Mouse (Mus musculus): ENCODE measurements at regions not wholly inside any gene's neighbourhood (a gene's known extent, or its start where the extent isn't known, plus 50 kb on each side); places are given as distances from the start of the nearest gene placed in this dataset.

DNA sequence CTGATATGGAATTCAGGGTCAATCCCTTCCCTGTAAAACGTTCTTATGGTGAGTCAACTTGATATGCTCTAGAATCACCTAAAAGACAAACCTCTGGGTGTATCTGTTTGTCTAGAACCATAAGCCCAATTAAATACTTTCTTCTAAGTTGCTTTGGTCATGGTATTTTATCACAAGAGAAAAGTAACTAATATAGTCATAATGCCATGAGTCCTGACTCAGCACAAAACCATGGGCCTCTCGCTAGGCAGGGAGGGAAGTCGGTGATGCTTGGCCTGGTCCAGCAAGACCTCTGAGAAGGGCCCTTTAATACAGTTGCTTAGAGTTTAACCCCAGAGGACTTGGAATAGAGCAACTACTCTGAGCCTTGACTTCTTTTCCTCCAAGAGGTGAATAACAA, 153.7 kb downstream of the Dll1 start:
- Histone ChIP-seq H3K9ac (no peak overlapping the region), H3K4me3 (no peak overlapping the region), H3K27ac (no peak overlapping the region), H3K27me3 (peaks cover 7% of the 10 kb centered on the region), H3K4me2 (no peak overlapping the region), H3K9me3 (replicated peaks) (no peaks in the 10 kb centered on the region), H3K36me3 (no peaks in the 10 kb centered on the region), H3K4me1 (replicated peaks) (peaks cover 2% of the 10 kb centered on the region)
- ATAC-seq (replicated peaks; ENCODE audit: insufficient number of reproducible peaks, insufficient read depth, low FRiP score, low read depth) = no peak
- 84% methylated on average over 3 of the region's 3 CpGs for WGBS

DNA sequence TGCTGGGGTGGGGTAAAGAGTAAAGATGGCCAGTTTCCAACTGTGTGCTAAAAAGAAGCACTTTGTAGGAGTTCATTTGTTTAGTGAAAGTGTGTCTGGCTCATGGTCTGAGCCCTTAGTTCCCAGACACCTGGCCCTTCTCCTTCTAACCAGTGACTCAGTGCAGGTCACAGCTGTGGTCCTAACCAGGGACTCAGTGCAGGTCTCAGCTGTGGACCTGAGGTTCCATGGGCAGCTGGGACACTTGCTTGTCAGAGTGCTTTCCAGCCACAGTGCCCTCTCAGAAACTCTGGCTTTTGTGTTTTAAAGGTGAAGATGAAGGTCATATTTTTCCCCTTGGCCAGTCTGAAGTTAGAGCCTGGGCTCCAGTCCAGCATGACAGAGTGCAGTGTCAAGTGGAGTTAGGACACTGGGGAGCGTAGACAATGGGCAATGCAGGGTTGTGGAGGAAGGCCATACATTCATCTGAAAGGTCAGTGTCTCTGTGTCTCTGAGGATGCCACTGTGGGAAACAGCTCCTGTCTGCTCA, 162.5 kb downstream of the Dll1 start:
- Histone ChIP-seq H3K4me2 (no peak overlapping the region), H3K27ac (no peak overlapping the region), H3K27me3 (peaks cover 3% of the 10 kb centered on the region; the same call in 1 of the 2 replicates), H3K4me3 (no peak overlapping the region), H3K9ac (no peak overlapping the region), H3K36me3 (no peaks in the 10 kb centered on the region), H3K4me1 (replicated peaks) (peaks cover 10% of the 10 kb centered on the region), H3K9me3 (replicated peaks) (no peaks in the 10 kb centered on the region)
- no peak for ATAC-seq (replicated peaks; ENCODE audit: insufficient number of reproducible peaks, insufficient read depth, low FRiP score, low read depth)
- 57% methylated on average over 1 of the region's 1 CpGs for WGBS

- H3K4me1 ChIP-seq (replicated peaks) = peaks cover 20% of the 10 kb centered on the region
- H3K4me2 ChIP-seq = peak overlapping the region; percentile 60; the same call in 1 of the 2 replicates
- no peak overlapping the region for H3K4me3 ChIP-seq
- 48% methylated on average over 3 of the region's 3 CpGs for WGBS
- H3K27me3 ChIP-seq = peaks cover 10% of the 10 kb centered on the region; the same call in 1 of the 2 replicates
- ATAC-seq (replicated peaks; ENCODE audit: insufficient number of reproducible peaks, insufficient read depth, low FRiP score, low read depth) = no peak
- H3K9ac ChIP-seq = no peak overlapping the region
- H3K9me3 ChIP-seq (replicated peaks) = no peaks in the 10 kb centered on the region
- H3K27ac ChIP-seq = no peak overlapping the region
- H3K36me3 ChIP-seq = no peaks in the 10 kb centered on the region
Measured at GRCm38 (mm10) chr17:15208808-15209173, 167.5 kb upstream of the Gm3448 start.

- H3K4me1 ChIP-seq (replicated peaks) = peaks cover 20% of the 10 kb centered on the region
- no peak overlapping the region for H3K9ac ChIP-seq
- H3K9me3 ChIP-seq (replicated peaks) = no peaks in the 10 kb centered on the region
- peaks cover 14% of the 10 kb centered on the region for H3K27me3 ChIP-seq
- WGBS = 10% methylated on average over 19 of the region's 19 CpGs
- H3K36me3 ChIP-seq = no peaks in the 10 kb centered on the region
- no peak overlapping the region for H3K27ac ChIP-seq
- H3K4me2 ChIP-seq = peak overlapping the region; percentile 60
- 0 out of 2 replicates have a peak, but pooled peaks have one; percentile 48 for ATAC-seq (replicated peaks; ENCODE audit: insufficient number of reproducible peaks, insufficient read depth, low FRiP score, low read depth)
- peak overlapping the region; percentile 37 for H3K4me3 ChIP-seq
Measured at GRCm38 (mm10) chr17:15208030-15208807, 166.9 kb upstream of the Gm3448 start.

DNA sequence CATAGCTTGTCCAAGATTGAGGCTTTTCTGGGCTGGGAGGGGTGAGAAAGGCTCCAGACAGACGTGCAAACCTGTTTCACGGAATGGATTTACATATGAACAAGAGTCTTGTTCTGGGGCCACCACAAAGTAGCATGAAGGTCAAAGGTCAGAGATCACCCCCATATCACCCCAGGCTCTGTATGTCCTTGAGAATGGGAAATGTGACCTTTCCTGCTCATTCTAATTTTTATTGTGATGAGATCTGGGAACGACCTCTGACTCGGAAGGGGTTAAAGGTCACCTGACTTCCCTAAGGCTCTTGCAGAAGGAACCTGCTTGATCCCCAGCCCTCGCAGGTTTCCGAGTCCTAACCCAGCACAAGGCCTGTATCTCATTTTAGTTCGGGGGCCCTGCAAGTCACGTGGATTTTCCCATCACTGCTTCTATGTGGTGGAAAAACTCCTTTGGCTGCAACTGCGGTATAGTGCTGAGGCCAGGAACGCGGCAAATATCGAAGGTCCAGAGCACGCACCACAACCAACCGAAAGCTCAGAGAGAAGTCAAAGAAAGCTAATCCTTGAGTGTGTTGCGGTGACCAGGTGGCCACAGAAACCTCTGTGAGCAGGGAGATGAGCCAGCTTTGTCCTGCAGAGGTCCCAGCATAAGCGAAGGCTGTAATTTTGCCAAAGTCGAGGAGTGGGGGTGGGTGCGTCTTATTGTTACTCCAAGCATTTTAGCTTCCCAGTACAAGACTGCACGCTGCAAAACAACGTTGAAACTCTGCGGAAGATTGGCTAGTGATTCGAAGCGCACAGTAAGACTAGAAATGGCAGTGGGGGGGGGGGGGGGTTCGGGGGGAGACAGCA, 166.1 kb upstream of the Gm3448 start:
- Histone ChIP-seq H3K9ac (no peak overlapping the region), H3K4me3 (peak overlapping the region; percentile 37; the same call in 1 of the 2 replicates), H3K4me2 (peak overlapping the region; percentile 60), H3K9me3 (replicated peaks) (no peaks in the 10 kb centered on the region), H3K27me3 (peaks cover 19% of the 10 kb centered on the region), H3K27ac (no peak overlapping the region), H3K36me3 (no peaks in the 10 kb centered on the region), H3K4me1 (replicated peaks) (peaks cover 20% of the 10 kb centered on the region)
- WGBS = 52% methylated on average over 24 of the region's 24 CpGs
- ATAC-seq (replicated peaks; ENCODE audit: insufficient number of reproducible peaks, insufficient read depth, low FRiP score, low read depth) = no peak

GRCm38 (mm10) chr17:15205799-15206198, 164.5 kb upstream of the Gm3448 start:
- Histone ChIP-seq H3K4me3 (no peak overlapping the region), H3K27ac (no peak overlapping the region), H3K4me1 (replicated peaks) (peaks cover 20% of the 10 kb centered on the region), H3K9me3 (replicated peaks) (no peaks in the 10 kb centered on the region), H3K36me3 (no peaks in the 10 kb centered on the region), H3K4me2 (no peak overlapping the region), H3K9ac (no peak overlapping the region), H3K27me3 (peaks cover 24% of the 10 kb centered on the region)
- WGBS = 26% methylated on average over 4 of the region's 4 CpGs
- no peak for ATAC-seq (replicated peaks; ENCODE audit: insufficient number of reproducible peaks, insufficient read depth, low FRiP score, low read depth)

DNA sequence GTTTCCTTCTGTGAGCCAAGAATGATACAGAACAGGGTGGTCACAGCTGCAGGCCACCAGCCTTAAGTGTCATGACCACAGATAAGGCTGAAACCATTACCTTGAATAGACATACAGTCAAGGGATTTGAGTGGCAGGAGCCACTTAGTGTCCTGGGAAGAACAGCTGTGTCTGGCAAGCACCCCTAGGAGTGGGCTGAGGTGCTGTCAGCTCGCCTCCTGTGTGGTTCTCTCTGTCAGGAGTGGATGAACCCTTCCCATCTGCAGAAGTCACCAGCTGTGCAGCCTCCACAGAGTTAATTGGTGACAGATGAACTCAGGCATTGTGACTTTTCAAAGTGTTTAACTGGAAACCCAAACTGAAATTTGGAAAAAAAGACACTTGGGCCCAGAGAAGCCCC, 163.2 kb upstream of the Gm3448 start:
- peaks cover 24% of the 10 kb centered on the region for H3K27me3 ChIP-seq
- H3K4me1 ChIP-seq (replicated peaks) = peaks cover 20% of the 10 kb centered on the region
- no peak overlapping the region for H3K27ac ChIP-seq
- H3K4me2 ChIP-seq = no peak overlapping the region
- no peak for ATAC-seq (replicated peaks; ENCODE audit: insufficient number of reproducible peaks, insufficient read depth, low FRiP score, low read depth)
- H3K4me3 ChIP-seq = no peak overlapping the region
- H3K36me3 ChIP-seq = no peaks in the 10 kb centered on the region
- H3K9ac ChIP-seq = no peak overlapping the region
- 34% methylated on average over 1 of the region's 1 CpGs for WGBS
- H3K9me3 ChIP-seq (replicated peaks) = no peaks in the 10 kb centered on the region

DNA sequence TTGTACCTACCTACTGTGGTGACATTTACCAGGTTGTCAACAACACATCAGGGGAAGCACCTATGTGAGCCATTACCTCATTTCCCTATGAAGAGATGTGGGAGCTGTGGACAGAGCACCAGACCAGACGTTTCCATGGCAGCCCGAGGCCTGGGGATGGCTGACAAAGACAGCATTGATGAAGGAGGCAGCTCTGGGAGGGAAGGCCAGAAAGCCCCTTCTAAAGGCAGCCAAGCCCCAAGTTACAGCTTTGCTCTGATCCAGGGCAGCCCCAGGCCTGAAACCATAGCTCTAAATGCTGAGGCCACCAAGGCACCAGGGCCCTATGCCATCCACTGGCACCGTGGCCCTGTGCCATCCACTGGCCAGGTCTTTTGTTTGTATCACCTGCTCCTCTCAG, 157.9 kb upstream of the Gm3448 start:
- H3K27me3 ChIP-seq = peaks cover 23% of the 10 kb centered on the region

DNA sequence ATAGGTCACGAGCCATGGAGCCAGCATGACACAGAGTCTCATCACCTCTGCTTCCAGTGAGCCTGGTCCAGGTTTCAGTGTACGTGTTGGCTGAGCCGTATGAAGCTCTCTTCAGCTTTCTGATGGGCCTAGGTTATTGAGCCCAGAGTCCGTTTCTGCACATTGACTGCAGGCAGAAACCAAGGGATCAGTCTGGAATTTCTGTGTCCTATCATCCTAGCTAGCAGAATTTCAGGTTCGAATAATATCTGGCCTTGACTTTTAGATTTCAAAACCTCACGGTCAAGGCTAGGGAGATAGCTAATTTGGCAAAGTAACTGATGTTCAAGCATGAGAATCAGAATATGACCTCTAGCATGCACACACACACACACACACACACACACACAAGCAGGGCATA, 156.0 kb upstream of the Gm3448 start:
- no peak for ATAC-seq (replicated peaks; ENCODE audit: insufficient number of reproducible peaks, insufficient read depth, low FRiP score, low read depth)
- WGBS = 84% methylated on average over 6 of the region's 6 CpGs
- no peak overlapping the region for H3K27ac ChIP-seq

More for the DNA sequence above, 157.9 kb upstream of the Gm3448 start:
- H3K9me3 ChIP-seq (replicated peaks) = no peaks in the 10 kb centered on the region
- ATAC-seq (replicated peaks; ENCODE audit: insufficient number of reproducible peaks, insufficient read depth, low FRiP score, low read depth) = no peak
- H3K4me3 ChIP-seq = no peak overlapping the region
- no peak overlapping the region for H3K9ac ChIP-seq
- no peaks in the 10 kb centered on the region for H3K36me3 ChIP-seq
- WGBS = 66% methylated on average over 3 of the region's 3 CpGs
- no peak overlapping the region for H3K4me2 ChIP-seq
- peaks cover 10% of the 10 kb centered on the region for H3K4me1 ChIP-seq (replicated peaks)
- H3K27ac ChIP-seq = no peak overlapping the region

GRCm38 (mm10) chr17:15195819-15196218, 154.5 kb upstream of the Gm3448 start:
- Histone ChIP-seq H3K27ac (no peak overlapping the region), H3K36me3 (no peaks in the 10 kb centered on the region), H3K9me3 (replicated peaks) (no peaks in the 10 kb centered on the region), H3K27me3 (peaks cover 8% of the 10 kb centered on the region; the same call in 1 of the 2 replicates), H3K4me1 (replicated peaks) (peaks cover 13% of the 10 kb centered on the region), H3K9ac (no peak overlapping the region), H3K4me3 (no peak overlapping the region), H3K4me2 (no peak overlapping the region)
- no peak for ATAC-seq (replicated peaks; ENCODE audit: insufficient number of reproducible peaks, insufficient read depth, low FRiP score, low read depth)
- 77% methylated on average over 2 of the region's 2 CpGs for WGBS

More for the DNA sequence above, 156.0 kb upstream of the Gm3448 start:
- H3K36me3 ChIP-seq = no peaks in the 10 kb centered on the region
- peaks cover 13% of the 10 kb centered on the region; the same call in 1 of the 2 replicates for H3K27me3 ChIP-seq
- no peak overlapping the region for H3K4me3 ChIP-seq
- H3K4me1 ChIP-seq (replicated peaks) = peaks cover 13% of the 10 kb centered on the region
- H3K4me2 ChIP-seq = no peak overlapping the region
- H3K9me3 ChIP-seq (replicated peaks) = no peaks in the 10 kb centered on the region
- no peak overlapping the region for H3K9ac ChIP-seq

GRCm38 (mm10) chr17:15194894-15195461, 153.6 kb upstream of the Gm3448 start:
- Histone ChIP-seq H3K27me3 (peaks cover 8% of the 10 kb centered on the region; the same call in 1 of the 2 replicates), H3K27ac (no peak overlapping the region), H3K9ac (no peak overlapping the region), H3K4me3 (no peak overlapping the region), H3K4me2 (no peak overlapping the region), H3K9me3 (replicated peaks) (no peaks in the 10 kb centered on the region), H3K4me1 (replicated peaks) (peaks cover 13% of the 10 kb centered on the region), H3K36me3 (no peaks in the 10 kb centered on the region)
- ATAC-seq (replicated peaks; ENCODE audit: insufficient number of reproducible peaks, insufficient read depth, low FRiP score, low read depth) = 0 out of 2 replicates have a peak, but pooled peaks have one; percentile 23
- 36% methylated on average over 7 of the region's 7 CpGs for WGBS

Data from heart, embryonic 15.5 days (tissue).